Mouse (Mus musculus) stomach, embryonic 16.5 days (tissue): ENCODE measurements around the gene Klf12. TPM values are rescaled to one million over a fixed set of nuclear protein-coding genes. Genes with fewer than 3 reads are reported as not detected.

Experiments
- ATAC-seq: fragments of 200-750 bp; cut with Nextera tagmentation; 2 replicates; pipeline ENCODE4 v1.8.0; 2017; ENCODE audit warnings: moderate number of reproducible peaks, moderate TSS enrichment; ENCODE audit not compliant: insufficient read depth, low FRiP score
- H3K27ac ChIP-seq: fragments of 300-500 bp; sonication (generic); 2 replicates; pipeline ENCODE4 v1.5.1; 2014; ENCODE audit warnings: low read length
- H3K27me3 ChIP-seq: fragments of 300-500 bp; sonication (generic); 2 replicates; pipeline ENCODE4 v1.6.1; 2014; ENCODE audit warnings: low read length, control low read depth, mixed read lengths; ENCODE audit not compliant: control insufficient read depth, insufficient read depth
- H3K36me3 ChIP-seq: fragments of 300-500 bp; sonication (generic); 2 replicates; pipeline ENCODE4 v1.6.1; 2014; ENCODE audit warnings: low read length; ENCODE audit not compliant: control insufficient read depth, insufficient read depth
- H3K4me1 ChIP-seq: fragments of 300-500 bp; sonication (generic); 2 replicates; pipeline ENCODE4 v1.6.1; 2014; ENCODE audit warnings: low read length, control low read depth, mixed read lengths; ENCODE audit not compliant: control insufficient read depth, insufficient read depth
- H3K4me2 ChIP-seq: fragments of 300-500 bp; sonication (generic); 2 replicates; pipeline ENCODE4 v1.6.1; 2014; ENCODE audit warnings: low read depth, low read length, mixed read lengths
- H3K4me3 ChIP-seq: fragments of 300-500 bp; sonication (generic); replicated peaks from 2 replicates; pipeline ENCODE4 v1.5.1; 2014; ENCODE audit warnings: mild to moderate bottlenecking, low read length
- H3K9ac ChIP-seq: fragments of 300-500 bp; sonication (generic); 2 replicates; pipeline ENCODE4 v1.6.1; 2014; ENCODE audit warnings: low read length
- H3K9me3 ChIP-seq: fragments of 300-500 bp; sonication (generic); replicated peaks from 2 replicates; pipeline ENCODE4 v1.6.1; 2016; ENCODE audit warnings: low read length, control low read depth; ENCODE audit not compliant: control insufficient read depth
- WGBS: fragments of 180-500 bp; shearing (Covaris S2); extraction: QIAGEN DNeasy Blood & Tissue Kit; methylation state at CpG from one replicate; pipeline ENCODE4 v1.1.7; 2014; 5-methylcytosine and 5-hydroxymethylcytosine counted together
- polyA plus RNA-seq: library from polyadenylated mRNA; unstranded; fragments of >200 nt; fragmentation: Nextera tagmentation; extraction: Ambion mirVana; gene quantifications from 2 replicates; pipeline ENCODE4 v1.2.1, GENCODE M21; 2015

Klf12 gene
- polyA plus RNA-seq, 1 experiment from 2014 or later, result 14.4 TPM

- H3K27ac ChIP-seq, result no peak overlapping the region
- no peak overlapping the region for H3K4me2 ChIP-seq
- H3K4me1 ChIP-seq, result no peaks in the 10 kb centered on the region
- H3K9me3 ChIP-seq, result no peaks in the 10 kb centered on the region
- H3K27me3 ChIP-seq, result no peaks in the 10 kb centered on the region
- no peak overlapping the region for H3K4me3 ChIP-seq
- no peaks in the 10 kb centered on the region for H3K36me3 ChIP-seq
- 96% methylated on average over 8 of the region's 8 CpGs for WGBS
- no peak overlapping the region for H3K9ac ChIP-seq
- no peak for ATAC-seq
Observed at GRCm38 (mm10) chr14:100197199-100197598, 87.3 kb downstream of the Klf12 start.

- Histone ChIP-seq H3K4me1 (no peaks in the 10 kb centered on the region), H3K27ac (no peak overlapping the region), H3K27me3 (no peaks in the 10 kb centered on the region), H3K9me3 (no peaks in the 10 kb centered on the region), H3K36me3 (no peaks in the 10 kb centered on the region), H3K4me3 (no peak overlapping the region), H3K4me2 (no peak overlapping the region), H3K9ac (no peak overlapping the region)
- ATAC-seq, result no peak
- WGBS, result 73% methylated on average over 11 of the region's 11 CpGs
Observed at GRCm38 (mm10) chr14:100189490-100190197, 94.8 kb downstream of the Klf12 start.

GRCm38 (mm10) chr14:100187372-100187771 lies 97.1 kb downstream of the Klf12 start:
- 84% methylated on average over 3 of the region's 3 CpGs for WGBS
- Histone ChIP-seq H3K4me3 (no peak overlapping the region), H3K36me3 (no peaks in the 10 kb centered on the region), H3K4me1 (no peaks in the 10 kb centered on the region), H3K9ac (no peak overlapping the region), H3K27ac (no peak overlapping the region), H3K27me3 (no peaks in the 10 kb centered on the region), H3K4me2 (no peak overlapping the region), H3K9me3 (no peaks in the 10 kb centered on the region)
- no peak for ATAC-seq

- H3K4me1 ChIP-seq, result 0 out of 2 replicates have a peak, but pooled peaks cover 4% of the 10 kb centered on the region
Observed at GRCm38 (mm10) chr14:100177796-100178195, 106.7 kb downstream of the Klf12 start.

GRCm38 (mm10) chr14:100165075-100165474 lies 119.4 kb downstream of the Klf12 start:
- 0 out of 2 replicates have a peak, but pooled peaks cover 3% of the 10 kb centered on the region for H3K4me1 ChIP-seq
- H3K27me3 ChIP-seq, result no peaks in the 10 kb centered on the region
- no peaks in the 10 kb centered on the region for H3K36me3 ChIP-seq
- H3K27ac ChIP-seq, result no peak overlapping the region
- WGBS, result 93% methylated on average over 2 of the region's 2 CpGs
- ATAC-seq, result no peak
- no peak overlapping the region for H3K4me2 ChIP-seq
- no peak overlapping the region for H3K9ac ChIP-seq
- H3K9me3 ChIP-seq, result no peaks in the 10 kb centered on the region
- H3K4me3 ChIP-seq, result no peak overlapping the region

More at GRCm38 (mm10) chr14:100177796-100178195, 106.7 kb downstream of the Klf12 start:
- WGBS, result 76% methylated on average over 3 of the region's 3 CpGs
- Histone ChIP-seq H3K27ac (no peak overlapping the region), H3K9ac (no peak overlapping the region), H3K27me3 (no peaks in the 10 kb centered on the region), H3K36me3 (no peaks in the 10 kb centered on the region), H3K4me3 (no peak overlapping the region), H3K4me2 (no peak overlapping the region), H3K9me3 (no peaks in the 10 kb centered on the region)
- no peak for ATAC-seq

GRCm38 (mm10) chr14:100156639-100157038 lies 127.8 kb downstream of the Klf12 start:
- no peak for ATAC-seq
- Histone ChIP-seq H3K4me2 (no peak overlapping the region), H3K27ac (no peak overlapping the region), H3K4me1 (no peaks in the 10 kb centered on the region), H3K27me3 (no peaks in the 10 kb centered on the region), H3K36me3 (no peaks in the 10 kb centered on the region), H3K9ac (no peak overlapping the region), H3K4me3 (no peak overlapping the region), H3K9me3 (no peaks in the 10 kb centered on the region)

- no peak overlapping the region for H3K4me3 ChIP-seq
- H3K4me1 ChIP-seq, result no peaks in the 10 kb centered on the region
- no peak overlapping the region for H3K4me2 ChIP-seq
- H3K27ac ChIP-seq, result no peak overlapping the region
- H3K27me3 ChIP-seq, result no peaks in the 10 kb centered on the region
- H3K36me3 ChIP-seq, result no peaks in the 10 kb centered on the region
- H3K9me3 ChIP-seq, result no peaks in the 10 kb centered on the region
- no peak overlapping the region for H3K9ac ChIP-seq
- 90% methylated on average over 8 of the region's 8 CpGs for WGBS
- ATAC-seq, result no peak
Observed at GRCm38 (mm10) chr14:100147666-100148065, 136.8 kb downstream of the Klf12 start.

- Histone ChIP-seq H3K9ac (no peak overlapping the region), H3K4me2 (no peak overlapping the region), H3K27me3 (no peaks in the 10 kb centered on the region), H3K27ac (no peak overlapping the region), H3K4me1 (no peaks in the 10 kb centered on the region), H3K36me3 (no peaks in the 10 kb centered on the region), H3K4me3 (no peak overlapping the region), H3K9me3 (no peaks in the 10 kb centered on the region)
- WGBS, result 100% methylated on average over 1 of the region's 1 CpGs
- no peak for ATAC-seq
Observed at GRCm38 (mm10) chr14:100140370-100140769, 144.1 kb downstream of the Klf12 start.

GRCm38 (mm10) chr14:100134304-100134703 lies 150.2 kb downstream of the Klf12 start:
- no peak; the same call in 1 of the 2 replicates for ATAC-seq
- no peak overlapping the region for H3K4me2 ChIP-seq
- H3K27ac ChIP-seq, result no peak overlapping the region
- H3K9ac ChIP-seq, result no peak overlapping the region
- H3K36me3 ChIP-seq, result no peaks in the 10 kb centered on the region
- no peaks in the 10 kb centered on the region for H3K9me3 ChIP-seq
- H3K27me3 ChIP-seq, result no peaks in the 10 kb centered on the region
- WGBS, result 50% methylated on average over 9 of the region's 9 CpGs
- H3K4me1 ChIP-seq, result no peaks in the 10 kb centered on the region
- no peak overlapping the region for H3K4me3 ChIP-seq
